Mouse (Mus musculus): ENCODE measurements at regions not wholly inside any gene's neighbourhood (a gene's known extent, or its start where the extent isn't known, plus 50 kb on each side); places are given as distances from the start of the nearest gene placed in this dataset.

DNA sequence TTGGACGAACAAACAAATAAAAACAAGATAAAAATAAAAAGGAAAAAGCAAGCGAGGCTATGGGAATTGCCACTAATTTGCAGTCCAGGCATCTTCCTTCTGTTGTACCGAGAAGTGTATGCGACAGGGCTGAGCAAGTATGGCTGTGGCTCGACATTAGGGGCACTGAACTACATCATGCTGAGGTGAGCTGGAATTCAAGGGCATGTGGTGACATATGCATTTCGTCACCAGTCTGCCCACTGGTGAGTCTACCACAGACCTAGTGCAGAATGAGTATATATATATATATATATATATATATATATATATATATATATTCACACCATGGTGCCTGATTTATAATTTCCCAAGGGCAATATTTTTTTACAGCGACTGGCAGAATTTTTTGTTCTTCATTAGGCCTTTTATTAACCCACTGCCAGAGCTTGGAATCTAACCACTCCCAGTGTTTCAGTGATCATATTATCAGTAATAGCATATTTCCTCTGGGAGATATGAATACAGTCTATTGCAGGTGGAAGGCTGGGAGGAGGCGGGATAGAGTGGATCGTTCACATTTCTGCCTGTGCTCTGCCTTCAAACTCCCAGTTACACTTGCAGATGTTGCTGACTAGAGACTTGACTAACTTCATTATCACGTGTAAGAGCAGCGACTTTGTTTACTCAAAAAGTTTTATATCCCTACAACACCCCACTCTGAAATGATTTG lies 133.6 kb upstream of the Satb1 start:
- Histone ChIP-seq H3K4me1 (replicated peaks; ENCODE audit: control insufficient read depth, insufficient read depth, low read length) (no peaks in the 10 kb centered on the region), H3K27me3 (ENCODE audit: control insufficient read depth, insufficient read depth, low read length) (no peaks in the 10 kb centered on the region), H3K9ac (ENCODE audit: low read depth, low read length) (no peak overlapping the region), H3K4me3 (ENCODE audit: low read depth, low read length) (no peak overlapping the region), H3K27ac (ENCODE audit: low read depth, low read length) (no peak overlapping the region), H3K36me3 (ENCODE audit: control insufficient read depth, insufficient read depth, low read length) (no peaks in the 10 kb centered on the region), H3K9me3 (ENCODE audit: control insufficient read depth, low read length) (no peaks in the 10 kb centered on the region), H3K4me2 (replicated peaks; ENCODE audit: low read depth, low read length) (no peak overlapping the region)
- DNase-seq (ENCODE audit: low spot score), result no peak
- ATAC-seq (ENCODE audit: low FRiP score), result no peak
- 89% methylated on average over 11 of the region's 11 CpGs for WGBS

GRCm38 (mm10) chr17:51962529-51963110 lies 129.5 kb upstream of the Satb1 start:
- no peak overlapping the region for H3K9ac ChIP-seq (ENCODE audit: low read depth, low read length)
- H3K4me2 ChIP-seq (replicated peaks; ENCODE audit: low read depth, low read length), result no peak overlapping the region

DNA sequence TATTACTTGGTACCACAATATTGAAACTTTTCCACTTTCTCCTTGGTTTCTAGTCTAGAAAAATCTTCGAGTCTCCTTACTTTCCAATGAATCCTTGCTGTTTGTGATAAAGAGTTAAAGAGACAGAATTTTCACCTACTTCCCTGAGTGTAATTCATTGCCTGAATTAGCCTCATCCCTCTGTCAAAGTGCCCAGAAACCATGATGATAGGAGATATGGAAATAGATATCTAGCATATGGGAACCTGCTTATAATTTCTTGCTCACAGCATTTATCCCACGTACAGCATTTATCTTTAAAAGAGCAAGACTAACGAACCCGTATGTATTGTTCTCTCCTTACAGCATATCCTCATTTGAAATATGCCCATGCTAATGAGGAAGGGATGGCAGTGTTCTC lies 128.2 kb upstream of the Satb1 start:
- Histone ChIP-seq H3K36me3 (ENCODE audit: control insufficient read depth, insufficient read depth, low read length) (no peaks in the 10 kb centered on the region), H3K4me1 (replicated peaks; ENCODE audit: control insufficient read depth, insufficient read depth, low read length) (no peaks in the 10 kb centered on the region), H3K9me3 (ENCODE audit: control insufficient read depth, low read length) (no peaks in the 10 kb centered on the region), H3K27ac (ENCODE audit: low read depth, low read length) (no peak overlapping the region), H3K4me2 (replicated peaks; ENCODE audit: low read depth, low read length) (no peak overlapping the region), H3K27me3 (ENCODE audit: control insufficient read depth, insufficient read depth, low read length) (no peaks in the 10 kb centered on the region), H3K9ac (ENCODE audit: low read depth, low read length) (no peak overlapping the region), H3K4me3 (ENCODE audit: low read depth, low read length) (no peak overlapping the region)
- WGBS, result 86% methylated on average over 4 of the region's 4 CpGs
- ATAC-seq (ENCODE audit: low FRiP score) (no peak), DNase-seq (ENCODE audit: low spot score) (no peak)

More at GRCm38 (mm10) chr17:51962529-51963110, 129.5 kb upstream of the Satb1 start:
- 78% methylated on average over 12 of the region's 12 CpGs for WGBS
- H3K4me3 ChIP-seq (ENCODE audit: low read depth, low read length), result no peak overlapping the region
- no peaks in the 10 kb centered on the region for H3K9me3 ChIP-seq (ENCODE audit: control insufficient read depth, low read length)
- H3K27ac ChIP-seq (ENCODE audit: low read depth, low read length), result no peak overlapping the region
- DNase-seq (ENCODE audit: low spot score) (no peak), ATAC-seq (ENCODE audit: low FRiP score) (no peak)
- H3K27me3 ChIP-seq (ENCODE audit: control insufficient read depth, insufficient read depth, low read length), result no peaks in the 10 kb centered on the region
- no peaks in the 10 kb centered on the region for H3K4me1 ChIP-seq (replicated peaks; ENCODE audit: control insufficient read depth, insufficient read depth, low read length)
- H3K36me3 ChIP-seq (ENCODE audit: control insufficient read depth, insufficient read depth, low read length), result no peaks in the 10 kb centered on the region

DNA sequence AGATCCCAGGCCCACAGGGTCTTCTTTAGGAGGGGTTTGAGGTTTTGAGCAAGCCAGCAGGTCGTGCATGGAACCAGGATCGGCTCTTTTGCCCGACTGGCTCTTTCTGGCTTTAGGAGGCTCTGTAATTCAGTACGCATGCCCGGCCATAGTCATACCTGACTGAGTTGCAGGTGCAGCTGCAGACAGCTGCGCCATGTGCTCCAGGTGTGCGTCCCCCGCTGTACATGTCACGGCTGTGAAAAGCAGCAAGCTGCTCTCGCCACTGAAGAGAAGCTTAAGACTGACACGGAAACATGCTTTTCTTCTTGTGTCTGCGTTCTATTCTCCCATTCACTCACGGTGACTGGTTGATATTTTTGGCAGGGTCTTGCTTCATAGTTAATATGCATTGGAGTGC lies 123.2 kb upstream of the Satb1 start:
- H3K4me1 ChIP-seq (replicated peaks; ENCODE audit: control insufficient read depth, insufficient read depth, low read length), result no peaks in the 10 kb centered on the region
- no peak overlapping the region for H3K9ac ChIP-seq (ENCODE audit: low read depth, low read length)
- no peak overlapping the region for H3K27ac ChIP-seq (ENCODE audit: low read depth, low read length)
- no peaks in the 10 kb centered on the region for H3K9me3 ChIP-seq (ENCODE audit: control insufficient read depth, low read length)
- WGBS, result 92% methylated on average over 13 of the region's 13 CpGs
- H3K4me3 ChIP-seq (ENCODE audit: low read depth, low read length), result no peak overlapping the region
- ATAC-seq (ENCODE audit: low FRiP score), result no peak
- H3K4me2 ChIP-seq (replicated peaks; ENCODE audit: low read depth, low read length), result no peak overlapping the region
- no peaks in the 10 kb centered on the region for H3K36me3 ChIP-seq (ENCODE audit: control insufficient read depth, insufficient read depth, low read length)
- H3K27me3 ChIP-seq (ENCODE audit: control insufficient read depth, insufficient read depth, low read length), result no peaks in the 10 kb centered on the region
- no peak for DNase-seq (ENCODE audit: low spot score)

GRCm38 (mm10) chr17:51937707-51938106 lies 104.6 kb upstream of the Satb1 start:
- ATAC-seq (ENCODE audit: low FRiP score), result no peak
- no peak overlapping the region for H3K4me2 ChIP-seq (replicated peaks; ENCODE audit: low read depth, low read length)

GRCm38 (mm10) chr17:51936071-51936470 lies 103.0 kb upstream of the Satb1 start:
- 85% methylated on average over 5 of the region's 5 CpGs for WGBS
- H3K27me3 ChIP-seq (ENCODE audit: control insufficient read depth, insufficient read depth, low read length), result no peaks in the 10 kb centered on the region
- no peak overlapping the region for H3K4me2 ChIP-seq (replicated peaks; ENCODE audit: low read depth, low read length)
- ATAC-seq (ENCODE audit: low FRiP score) (no peak), DNase-seq (ENCODE audit: low spot score) (no peak)
- H3K27ac ChIP-seq (ENCODE audit: low read depth, low read length), result no peak overlapping the region
- H3K4me1 ChIP-seq (replicated peaks; ENCODE audit: control insufficient read depth, insufficient read depth, low read length), result no peaks in the 10 kb centered on the region
- H3K9ac ChIP-seq (ENCODE audit: low read depth, low read length), result no peak overlapping the region
- H3K9me3 ChIP-seq (ENCODE audit: control insufficient read depth, low read length), result no peaks in the 10 kb centered on the region
- no peak overlapping the region for H3K4me3 ChIP-seq (ENCODE audit: low read depth, low read length)
- no peaks in the 10 kb centered on the region for H3K36me3 ChIP-seq (ENCODE audit: control insufficient read depth, insufficient read depth, low read length)

More at GRCm38 (mm10) chr17:51937707-51938106, 104.6 kb upstream of the Satb1 start:
- 88% methylated on average over 5 of the region's 5 CpGs for WGBS
- no peaks in the 10 kb centered on the region for H3K27me3 ChIP-seq (ENCODE audit: control insufficient read depth, insufficient read depth, low read length)
- no peaks in the 10 kb centered on the region for H3K4me1 ChIP-seq (replicated peaks; ENCODE audit: control insufficient read depth, insufficient read depth, low read length)
- no peak overlapping the region for H3K4me3 ChIP-seq (ENCODE audit: low read depth, low read length)
- H3K9me3 ChIP-seq (ENCODE audit: control insufficient read depth, low read length), result no peaks in the 10 kb centered on the region
- H3K36me3 ChIP-seq (ENCODE audit: control insufficient read depth, insufficient read depth, low read length), result no peaks in the 10 kb centered on the region
- DNase-seq (ENCODE audit: low spot score), result no peak
- no peak overlapping the region for H3K9ac ChIP-seq (ENCODE audit: low read depth, low read length)
- no peak overlapping the region for H3K27ac ChIP-seq (ENCODE audit: low read depth, low read length)

DNA sequence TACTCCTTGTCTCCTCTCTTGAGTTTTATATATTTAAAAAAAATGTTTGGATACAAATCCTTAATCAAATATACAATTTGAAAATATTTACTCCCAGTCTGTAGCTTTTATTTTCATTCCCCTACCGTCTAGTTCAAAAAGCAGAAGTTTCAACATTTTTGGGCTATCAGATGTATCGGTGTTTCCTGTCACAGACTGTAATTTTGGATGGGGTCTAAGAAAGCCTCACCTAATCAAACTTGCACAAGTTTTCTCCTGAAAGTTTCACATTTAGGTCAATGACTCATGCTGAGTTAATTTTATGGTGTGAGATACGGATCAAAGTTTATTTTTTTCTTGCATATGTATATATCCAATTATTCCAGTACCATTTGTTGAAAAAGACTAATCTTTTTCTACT lies 93.3 kb upstream of the Satb1 start:
- no peak overlapping the region for H3K9ac ChIP-seq (ENCODE audit: low read depth, low read length)
- no peaks in the 10 kb centered on the region for H3K27me3 ChIP-seq (ENCODE audit: control insufficient read depth, insufficient read depth, low read length)
- no peaks in the 10 kb centered on the region for H3K36me3 ChIP-seq (ENCODE audit: control insufficient read depth, insufficient read depth, low read length)
- H3K4me3 ChIP-seq (ENCODE audit: low read depth, low read length), result no peak overlapping the region
- WGBS, result 90% methylated on average over 3 of the region's 3 CpGs
- ATAC-seq (ENCODE audit: low FRiP score) (no peak), DNase-seq (ENCODE audit: low spot score) (no peak)
- no peak overlapping the region for H3K27ac ChIP-seq (ENCODE audit: low read depth, low read length)
- H3K4me2 ChIP-seq (replicated peaks; ENCODE audit: low read depth, low read length), result no peak overlapping the region
- no peaks in the 10 kb centered on the region for H3K4me1 ChIP-seq (replicated peaks; ENCODE audit: control insufficient read depth, insufficient read depth, low read length)
- no peaks in the 10 kb centered on the region for H3K9me3 ChIP-seq (ENCODE audit: control insufficient read depth, low read length)

DNA sequence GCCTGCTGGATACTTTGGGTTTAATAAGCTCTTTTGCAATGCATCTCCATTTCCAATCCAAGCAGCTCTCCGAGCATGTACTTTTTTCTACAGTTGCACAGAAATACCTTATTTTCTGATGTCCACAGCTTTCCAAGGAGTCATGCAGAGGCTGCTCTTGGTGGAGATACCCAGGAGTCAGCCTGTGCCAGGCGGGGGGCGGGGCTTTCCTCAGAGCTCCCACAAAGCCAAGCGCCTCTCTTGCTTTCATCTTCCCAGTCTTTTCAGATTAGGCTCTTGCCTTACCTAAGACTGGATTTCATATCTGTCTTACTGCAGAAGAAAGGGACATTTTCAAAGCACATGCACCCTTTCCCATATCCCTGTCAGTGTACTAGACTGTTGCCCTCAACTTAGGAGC lies 73.9 kb upstream of the Satb1 start:
- Histone ChIP-seq H3K4me3 (ENCODE audit: low read depth, low read length) (no peak overlapping the region), H3K9ac (ENCODE audit: low read depth, low read length) (no peak overlapping the region), H3K4me1 (replicated peaks; ENCODE audit: control insufficient read depth, insufficient read depth, low read length) (no peaks in the 10 kb centered on the region), H3K4me2 (replicated peaks; ENCODE audit: low read depth, low read length) (no peak overlapping the region), H3K9me3 (ENCODE audit: control insufficient read depth, low read length) (no peaks in the 10 kb centered on the region), H3K27me3 (ENCODE audit: control insufficient read depth, insufficient read depth, low read length) (no peaks in the 10 kb centered on the region), H3K36me3 (ENCODE audit: control insufficient read depth, insufficient read depth, low read length) (no peaks in the 10 kb centered on the region), H3K27ac (ENCODE audit: low read depth, low read length) (no peak overlapping the region)
- no peak for DNase-seq (ENCODE audit: low spot score)
- ATAC-seq (ENCODE audit: low FRiP score), result no peak
- WGBS, result 84% methylated on average over 4 of the region's 4 CpGs

DNA sequence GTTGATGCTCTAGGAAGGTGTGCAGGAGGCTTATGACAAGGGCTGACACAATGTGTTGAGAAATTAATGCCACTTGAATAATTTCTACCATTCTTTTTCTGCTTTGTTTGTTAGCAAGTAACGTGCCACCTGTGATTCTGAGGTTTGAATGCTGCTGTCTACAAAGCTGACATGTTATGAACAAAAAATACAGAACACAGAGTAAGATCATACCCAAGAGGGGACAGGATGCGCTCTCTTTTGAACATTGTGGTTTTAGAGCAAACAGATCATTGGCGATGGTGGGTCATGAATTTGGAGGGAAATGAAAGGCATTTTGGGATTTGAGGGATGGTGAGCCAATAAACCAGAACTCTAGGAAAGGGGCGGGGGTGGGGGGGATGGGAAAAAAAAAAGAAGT lies 73.3 kb upstream of the Satb1 start:
- Histone ChIP-seq H3K9me3 (ENCODE audit: control insufficient read depth, low read length) (no peaks in the 10 kb centered on the region), H3K4me3 (ENCODE audit: low read depth, low read length) (no peak overlapping the region), H3K4me2 (replicated peaks; ENCODE audit: low read depth, low read length) (no peak overlapping the region), H3K27me3 (ENCODE audit: control insufficient read depth, insufficient read depth, low read length) (no peaks in the 10 kb centered on the region), H3K36me3 (ENCODE audit: control insufficient read depth, insufficient read depth, low read length) (no peaks in the 10 kb centered on the region), H3K9ac (ENCODE audit: low read depth, low read length) (no peak overlapping the region), H3K27ac (ENCODE audit: low read depth, low read length) (no peak overlapping the region), H3K4me1 (replicated peaks; ENCODE audit: control insufficient read depth, insufficient read depth, low read length) (no peaks in the 10 kb centered on the region)
- WGBS, result 84% methylated on average over 4 of the region's 4 CpGs
- no peak for ATAC-seq (ENCODE audit: low FRiP score)
- no peak for DNase-seq (ENCODE audit: low spot score)
